Mouse (Mus musculus) stomach, embryonic 16.5 days (tissue): ENCODE data around the gene Caln1. TPM values are rescaled to one million over a fixed set of nuclear protein-coding genes. Genes with fewer than 3 reads are reported as not detected.

ENCODE experiments used
- ATAC-seq: fragments of 200-750 bp; cut with Nextera tagmentation; 2 replicates; pipeline ENCODE4 v1.8.0; 2017; ENCODE audit warnings: moderate number of reproducible peaks, moderate TSS enrichment; ENCODE audit not compliant: insufficient read depth, low FRiP score
- H3K27ac ChIP-seq: fragments of 300-500 bp; sonication (generic); 2 replicates; pipeline ENCODE4 v1.5.1; 2014; ENCODE audit warnings: low read length
- H3K27me3 ChIP-seq: fragments of 300-500 bp; sonication (generic); 2 replicates; pipeline ENCODE4 v1.6.1; 2014; ENCODE audit warnings: low read length, control low read depth, mixed read lengths; ENCODE audit not compliant: control insufficient read depth, insufficient read depth
- H3K36me3 ChIP-seq: fragments of 300-500 bp; sonication (generic); 2 replicates; pipeline ENCODE4 v1.6.1; 2014; ENCODE audit warnings: low read length; ENCODE audit not compliant: control insufficient read depth, insufficient read depth
- H3K4me1 ChIP-seq: fragments of 300-500 bp; sonication (generic); 2 replicates; pipeline ENCODE4 v1.6.1; 2014; ENCODE audit warnings: low read length, control low read depth, mixed read lengths; ENCODE audit not compliant: control insufficient read depth, insufficient read depth
- H3K4me2 ChIP-seq: fragments of 300-500 bp; sonication (generic); 2 replicates; pipeline ENCODE4 v1.6.1; 2014; ENCODE audit warnings: low read depth, low read length, mixed read lengths
- H3K4me3 ChIP-seq: fragments of 300-500 bp; sonication (generic); replicated peaks from 2 replicates; pipeline ENCODE4 v1.5.1; 2014; ENCODE audit warnings: mild to moderate bottlenecking, low read length
- H3K9ac ChIP-seq: fragments of 300-500 bp; sonication (generic); 2 replicates; pipeline ENCODE4 v1.6.1; 2014; ENCODE audit warnings: low read length
- H3K9me3 ChIP-seq: fragments of 300-500 bp; sonication (generic); replicated peaks from 2 replicates; pipeline ENCODE4 v1.6.1; 2016; ENCODE audit warnings: low read length, control low read depth; ENCODE audit not compliant: control insufficient read depth
- WGBS: fragments of 180-500 bp; shearing (Covaris S2); extraction: QIAGEN DNeasy Blood & Tissue Kit; methylation state at CpG from one replicate; pipeline ENCODE4 v1.1.7; 2014; 5-methylcytosine and 5-hydroxymethylcytosine counted together
- polyA plus RNA-seq: library from polyadenylated mRNA; unstranded; fragments of >200 nt; fragmentation: Nextera tagmentation; extraction: Ambion mirVana; gene quantifications from 2 replicates; pipeline ENCODE4 v1.2.1, GENCODE M21; 2015

Gene Caln1
- 0.23 and 0.36 TPM in 2 replicates for polyA plus RNA-seq

DNA sequence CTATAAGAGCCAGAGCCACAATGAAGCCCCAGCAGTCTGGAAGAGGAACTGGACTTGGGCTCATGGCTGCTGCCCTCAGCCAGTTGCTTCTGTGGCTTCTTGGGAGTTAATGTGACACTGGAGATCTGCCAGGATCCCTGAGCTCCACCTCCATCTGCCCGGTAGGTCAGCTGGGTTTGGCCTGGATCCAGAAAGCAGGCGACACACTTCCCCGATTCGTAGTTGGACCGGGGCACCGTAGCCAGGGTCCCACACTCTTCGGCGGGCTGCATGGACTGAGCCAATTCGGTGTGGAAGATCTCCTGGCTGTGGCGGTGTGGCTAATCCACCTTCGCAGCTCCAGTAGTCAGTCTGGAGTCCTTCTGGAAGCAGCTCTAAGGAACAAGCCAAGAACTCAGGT lies at the start of gene Caln1:
TSS of gene Caln1 (plus strand) at position 219 of the 400 bp plus-strand sequence.
- no peak within 1 kb of the TSS for H3K4me3 ChIP-seq
- H3K4me2 ChIP-seq: no peak within 1 kb of the TSS
- 66% methylated on average over 11 of the region's 11 CpGs for WGBS
- no peak within 1 kb of the TSS for H3K9ac ChIP-seq
- H3K27ac ChIP-seq: no peak within 1 kb of the TSS
- no peaks in the 10 kb centered on the region for H3K9me3 ChIP-seq
- no peaks in the 10 kb centered on the region for H3K4me1 ChIP-seq
- no peak for ATAC-seq
- no peaks in the 10 kb centered on the region for H3K27me3 ChIP-seq
- H3K36me3 ChIP-seq: no peaks in the 10 kb centered on the region

- H3K4me1 ChIP-seq: no peaks in the 10 kb centered on the region
- 0 out of 2 replicates have a peak, but pooled peaks cover 3% of the 10 kb centered on the region for H3K9me3 ChIP-seq
- no peak overlapping the region for H3K4me2 ChIP-seq
- 0 out of 2 replicates have a peak, but pooled peaks cover 3% of the 10 kb centered on the region for H3K36me3 ChIP-seq
- no peak overlapping the region for H3K9ac ChIP-seq
- no peaks in the 10 kb centered on the region for H3K27me3 ChIP-seq
- ATAC-seq: no peak
- H3K4me3 ChIP-seq: no peak overlapping the region
- WGBS: 90% methylated on average over 5 of the region's 5 CpGs
- no peak overlapping the region for H3K27ac ChIP-seq
These were observed 49.5 kb upstream of the Caln1 start for GRCm38 (mm10) chr5:130319783-130320182.

GRCm38 (mm10) chr5:130320485-130320884 lies 48.8 kb upstream of the Caln1 start:
- Histone ChIP-seq H3K9me3 (0 out of 2 replicates have a peak, but pooled peaks cover 3% of the 10 kb centered on the region), H3K4me1 (no peaks in the 10 kb centered on the region), H3K36me3 (0 out of 2 replicates have a peak, but pooled peaks cover 3% of the 10 kb centered on the region), H3K27me3 (no peaks in the 10 kb centered on the region), H3K9ac (no peak overlapping the region), H3K27ac (no peak overlapping the region), H3K4me2 (no peak overlapping the region), H3K4me3 (no peak overlapping the region)
- no peak; the same call in 1 of the 2 replicates for ATAC-seq
- 79% methylated on average over 3 of the region's 3 CpGs for WGBS

DNA sequence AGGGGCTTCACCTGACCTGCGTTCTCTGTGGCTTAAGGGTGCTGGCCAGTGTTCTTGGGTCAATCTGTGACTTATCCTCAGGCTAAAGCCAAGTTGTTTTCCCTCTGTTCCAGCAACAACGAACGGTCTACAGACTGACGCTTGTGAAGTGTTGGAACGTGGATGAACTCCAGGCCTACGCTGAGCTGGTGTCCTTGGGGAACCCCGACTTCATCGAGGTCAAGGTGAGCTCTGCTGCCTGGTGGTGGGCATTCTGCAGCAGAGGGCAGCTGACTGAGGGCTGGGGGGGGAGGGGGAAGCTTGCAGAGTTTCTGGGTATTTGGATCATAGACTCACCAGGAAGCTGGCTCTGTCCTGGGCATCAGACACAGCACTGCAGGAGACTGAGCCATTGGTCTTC lies 43.8 kb upstream of the Caln1 start:
- Histone ChIP-seq H3K4me1 (no peaks in the 10 kb centered on the region), H3K4me2 (no peak overlapping the region), H3K9ac (no peak overlapping the region), H3K36me3 (0 out of 2 replicates have a peak, but pooled peaks cover 5% of the 10 kb centered on the region), H3K27ac (no peak overlapping the region), H3K9me3 (0 out of 2 replicates have a peak, but pooled peaks cover 3% of the 10 kb centered on the region), H3K4me3 (no peak overlapping the region), H3K27me3 (no peaks in the 10 kb centered on the region)
- WGBS: 95% methylated on average over 8 of the region's 8 CpGs
- no peak for ATAC-seq

GRCm38 (mm10) chr5:130327615-130328263 lies 41.5 kb upstream of the Caln1 start:
- Histone ChIP-seq H3K9me3 (0 out of 2 replicates have a peak, but pooled peaks cover 3% of the 10 kb centered on the region), H3K4me3 (no peak overlapping the region), H3K4me2 (no peak overlapping the region), H3K36me3 (0 out of 2 replicates have a peak, but pooled peaks cover 5% of the 10 kb centered on the region), H3K27ac (no peak overlapping the region), H3K9ac (no peak overlapping the region), H3K27me3 (no peaks in the 10 kb centered on the region), H3K4me1 (no peaks in the 10 kb centered on the region)
- WGBS: 64% methylated on average over 6 of the region's 6 CpGs
- no peak for ATAC-seq

DNA sequence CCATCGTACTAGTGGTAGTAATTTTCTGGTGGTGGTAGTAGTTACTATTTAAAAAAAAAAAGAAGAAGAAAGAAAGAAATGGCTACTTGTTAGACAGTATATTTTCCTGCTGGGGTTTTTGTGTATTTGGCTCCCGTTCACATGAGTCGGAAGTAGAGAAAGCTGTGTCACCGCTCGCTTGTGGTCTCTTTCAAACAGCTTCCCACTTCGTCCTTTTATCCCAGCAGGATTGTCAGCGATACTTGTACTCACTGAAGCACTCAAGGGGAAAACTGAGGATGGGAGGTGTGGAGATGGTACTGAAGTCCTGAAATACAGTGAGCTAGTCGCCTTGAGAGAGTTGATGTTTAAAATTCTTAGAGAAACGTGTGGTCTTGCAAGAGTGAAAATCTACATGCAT lies 40.9 kb upstream of the Caln1 start:
- H3K27ac ChIP-seq: no peak overlapping the region

GRCm38 (mm10) chr5:130329889-130330288 lies 39.4 kb upstream of the Caln1 start:
- Histone ChIP-seq H3K27me3 (no peaks in the 10 kb centered on the region), H3K4me1 (no peaks in the 10 kb centered on the region), H3K9ac (no peak overlapping the region), H3K36me3 (0 out of 2 replicates have a peak, but pooled peaks cover 5% of the 10 kb centered on the region), H3K9me3 (no peaks in the 10 kb centered on the region), H3K27ac (no peak overlapping the region), H3K4me2 (no peak overlapping the region), H3K4me3 (no peak overlapping the region)
- WGBS: 55% methylated on average over 2 of the region's 2 CpGs
- ATAC-seq: no peak

More for the DNA sequence above, 40.9 kb upstream of the Caln1 start:
- H3K9ac ChIP-seq: no peak overlapping the region
- H3K4me1 ChIP-seq: no peaks in the 10 kb centered on the region
- no peak overlapping the region for H3K4me2 ChIP-seq
- H3K36me3 ChIP-seq: 0 out of 2 replicates have a peak, but pooled peaks cover 5% of the 10 kb centered on the region
- 0 out of 2 replicates have a peak, but pooled peaks cover 3% of the 10 kb centered on the region for H3K9me3 ChIP-seq
- 86% methylated on average over 9 of the region's 9 CpGs for WGBS
- ATAC-seq: no peak
- H3K4me3 ChIP-seq: no peak overlapping the region
- no peaks in the 10 kb centered on the region for H3K27me3 ChIP-seq

DNA sequence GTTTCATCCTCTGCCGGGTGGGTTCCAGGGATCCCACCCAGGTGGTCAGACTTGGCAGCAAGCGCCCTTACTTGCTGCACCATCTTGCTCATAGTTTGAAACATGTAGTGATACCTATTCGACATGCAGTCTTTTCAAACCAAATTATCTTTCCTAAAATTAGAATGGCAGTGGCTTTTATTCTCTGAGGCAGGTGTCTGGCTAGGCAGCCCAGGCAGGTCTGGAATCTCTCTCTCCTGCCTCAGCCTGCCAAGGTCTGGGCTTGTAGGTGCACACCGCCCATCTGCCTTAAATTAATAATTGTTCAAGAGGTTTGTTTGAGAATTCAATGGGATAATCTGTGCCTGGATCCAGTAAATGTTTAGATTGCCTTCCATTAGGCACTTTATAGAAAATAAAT lies 38.5 kb upstream of the Caln1 start:
- Histone ChIP-seq H3K9me3 (no peaks in the 10 kb centered on the region), H3K4me2 (no peak overlapping the region), H3K4me3 (no peak overlapping the region), H3K36me3 (peaks cover 13% of the 10 kb centered on the region; the same call in 1 of the 2 replicates), H3K27me3 (no peaks in the 10 kb centered on the region), H3K9ac (no peak overlapping the region), H3K4me1 (no peaks in the 10 kb centered on the region), H3K27ac (no peak overlapping the region)
- ATAC-seq: no peak
- 68% methylated on average over 4 of the region's 4 CpGs for WGBS

- H3K4me3 ChIP-seq: no peak overlapping the region
- no peak overlapping the region for H3K9ac ChIP-seq
- H3K4me2 ChIP-seq: no peak overlapping the region
- no peaks in the 10 kb centered on the region for H3K4me1 ChIP-seq
- no peaks in the 10 kb centered on the region for H3K9me3 ChIP-seq
- no peaks in the 10 kb centered on the region for H3K27me3 ChIP-seq
- ATAC-seq: no peak
- peaks cover 11% of the 10 kb centered on the region; the same call in 1 of the 2 replicates for H3K36me3 ChIP-seq
- WGBS: 58% methylated on average over 4 of the region's 4 CpGs
- no peak overlapping the region for H3K27ac ChIP-seq
These were observed 38.0 kb upstream of the Caln1 start for GRCm38 (mm10) chr5:130331206-130331605.
